Mouse (Mus musculus) intestine, embryonic 15.5 days (tissue): ENCODE data around the gene Vmn1r228. TPM values are rescaled to one million over a fixed set of nuclear protein-coding genes. Genes with fewer than 3 reads are reported as not detected.

Experiments used
- ATAC-seq: fragments of 200-750 bp; cut with Nextera tagmentation; 2 replicates; pipeline ENCODE4 v1.8.0; 2017; ENCODE audit warnings: moderate TSS enrichment, moderate library complexity
- H3K27ac ChIP-seq: fragments of 300-500 bp; sonication (generic); 2 replicates; pipeline ENCODE4 v1.5.1; 2015; ENCODE audit warnings: mild to moderate bottlenecking, inconsistent platforms
- H3K27me3 ChIP-seq: fragments of 300-500 bp; sonication (generic); replicated peaks from 2 replicates; pipeline ENCODE4 v1.6.1; 2015; ENCODE audit warnings: inconsistent platforms
- H3K36me3 ChIP-seq: fragments of 300-500 bp; sonication (generic); 2 replicates; pipeline ENCODE4 v1.6.1; 2015; ENCODE audit warnings: inconsistent platforms
- H3K4me1 ChIP-seq: fragments of 300-500 bp; sonication (generic); replicated peaks from 2 replicates; pipeline ENCODE4 v1.6.1; 2015; ENCODE audit warnings: inconsistent platforms
- H3K4me2 ChIP-seq: fragments of 300-500 bp; sonication (generic); replicated peaks from 2 replicates; pipeline ENCODE4 v1.6.1; 2015; ENCODE audit warnings: mild to moderate bottlenecking, inconsistent platforms
- H3K4me3 ChIP-seq: fragments of 300-500 bp; sonication (generic); replicated peaks from 2 replicates; pipeline ENCODE4 v1.5.1; 2015; ENCODE audit warnings: inconsistent platforms
- H3K9ac ChIP-seq: fragments of 300-500 bp; sonication (generic); 2 replicates; pipeline ENCODE4 v1.6.1; 2015; ENCODE audit warnings: inconsistent platforms
- H3K9me3 ChIP-seq: fragments of 300-500 bp; sonication (generic); 2 replicates; pipeline ENCODE4 v1.6.1; 2016; ENCODE audit warnings: inconsistent platforms
- WGBS: fragments of 180-500 bp; shearing (Covaris S2); methylation state at CpG from one replicate; pipeline ENCODE4 v1.1.7; 2015; 5-methylcytosine and 5-hydroxymethylcytosine counted together
- polyA plus RNA-seq: library from polyadenylated mRNA; unstranded; fragments of >200 nt; fragmentation: Nextera tagmentation; extraction: Ambion mirVana; gene quantifications from 2 replicates; pipeline ENCODE4 v1.2.1, GENCODE M21; 2015

The Vmn1r228 gene
- polyA plus RNA-seq = not detected in 2 replicates

- no peak within 1 kb of the TSS for H3K9ac ChIP-seq
- H3K4me3 ChIP-seq = no peak within 1 kb of the TSS
- H3K9me3 ChIP-seq = no peaks in the 10 kb centered on the region
- no peaks in the 10 kb centered on the region for H3K4me1 ChIP-seq
- no peak within 1 kb of the TSS for H3K4me2 ChIP-seq
- H3K27me3 ChIP-seq = no peaks in the 10 kb centered on the region
- H3K36me3 ChIP-seq = no peaks in the 10 kb centered on the region
- ATAC-seq = no peak
- no peak within 1 kb of the TSS for H3K27ac ChIP-seq
These were observed at the start of gene Vmn1r228 for GRCm38 (mm10) chr17:20786057-20786456. TSS of gene Vmn1r228 (minus strand) at chr17:20786157.

GRCm38 (mm10) chr17:20811255-20811654 lies 25.3 kb upstream of the Vmn1r228 start, which contains the start of gene Vmn1r229:
TSS of gene Vmn1r229 (plus strand) at chr17:20811555.
- no peak for ATAC-seq

GRCm38 (mm10) chr17:20729543-20729942 lies 56.4 kb downstream of the Vmn1r228 start, which contains the start of gene Vmn1r227:
TSS of gene Vmn1r227 (plus strand) at chr17:20729843.
- H3K9me3 ChIP-seq = no peaks in the 10 kb centered on the region
- no peaks in the 10 kb centered on the region for H3K36me3 ChIP-seq
- no peak for ATAC-seq
- no peaks in the 10 kb centered on the region for H3K27me3 ChIP-seq
- H3K4me3 ChIP-seq = no peak within 1 kb of the TSS
- no peak within 1 kb of the TSS for H3K27ac ChIP-seq
- H3K9ac ChIP-seq = no peak within 1 kb of the TSS
- H3K4me2 ChIP-seq = no peak within 1 kb of the TSS
- 38% methylated on average over 1 of the region's 1 CpGs for WGBS
- H3K4me1 ChIP-seq = no peaks in the 10 kb centered on the region

More at GRCm38 (mm10) chr17:20811255-20811654, 25.3 kb upstream of the Vmn1r228 start, which contains the start of gene Vmn1r229:
- no peaks in the 10 kb centered on the region for H3K36me3 ChIP-seq
- no peaks in the 10 kb centered on the region for H3K9me3 ChIP-seq
- H3K4me2 ChIP-seq = no peak within 1 kb of the TSS
- H3K4me3 ChIP-seq = no peak within 1 kb of the TSS
- no peak within 1 kb of the TSS for H3K27ac ChIP-seq
- H3K27me3 ChIP-seq = no peaks in the 10 kb centered on the region
- H3K9ac ChIP-seq = no peak within 1 kb of the TSS
- 46% methylated on average over 1 of the region's 1 CpGs for WGBS
- no peaks in the 10 kb centered on the region for H3K4me1 ChIP-seq

Other genes with a start within 250 kb of the Vmn1r228 start
- gene Vmn2r109, start 221.4 kb downstream of the Vmn1r228 start, polyA plus RNA-seq = not detected in 2 replicates
- gene Vmn2r110, start 189.7 kb downstream of the Vmn1r228 start, polyA plus RNA-seq = 0.04 TPM in 1 of 2 replicates, not detected in the other
- gene Fpr-rs3, start 161.3 kb downstream of the Vmn1r228 start, polyA plus RNA-seq = not detected in 2 replicates
- gene Vmn1r226, start 103.3 kb downstream of the Vmn1r228 start, polyA plus RNA-seq = not detected in 2 replicates
- gene Vmn1r227, start 56.3 kb downstream of the Vmn1r228 start, polyA plus RNA-seq = not detected in 2 replicates
- gene Vmn1r229, start 25.4 kb upstream of the Vmn1r228 start, polyA plus RNA-seq = not detected in 2 replicates
- gene Vmn1r230, start 54.3 kb upstream of the Vmn1r228 start, polyA plus RNA-seq = not detected in 2 replicates
- not detected in 2 replicates for gene Vmn1r231, start 118.9 kb upstream of the Vmn1r228 start, polyA plus RNA-seq
- not detected in 2 replicates for gene Vmn1r232, start 133.6 kb upstream of the Vmn1r228 start, polyA plus RNA-seq
- 337 and 339 TPM in 2 replicates for gene Ppp2r1a, start 159.2 kb upstream of the Vmn1r228 start, polyA plus RNA-seq
- not detected in 2 replicates for gene Vmn1r233, start 210.3 kb upstream of the Vmn1r228 start, polyA plus RNA-seq
- 10.2 and 11.3 TPM in 2 replicates for gene Zfp160, start 222.7 kb upstream of the Vmn1r228 start, polyA plus RNA-seq